In genomic region chr12:95501443-95501842, GRCm38 (mm10) we compare ENCODE assay signal across 24 mouse cellular contexts.
DNase-seq lines count a peak whose midpoint lies in the region; ATAC-seq lines count a peak whose summit lies in the region.
"Had no signal": no experiment of that assay in that cellular context is flagged by ENCODE, and none has a peak within 500 bp of the region (broad histone marks: within the 10 kb centered on the region; RNA-seq: fewer than 3 reads in every experiment).

No protein-coding gene starts in this region.

- H3K4me3 ChIP-seq in kidney, embryonic 16.5 days (ENCODE audit: low read length), result no peak overlapping the region
- H3K4me3 ChIP-seq: embryonic facial prominence, embryonic 10.5 days; embryonic facial prominence, embryonic 12.5 days; erythroblast, embryonic 14.5 days; forebrain, embryonic 10.5 days; forebrain, embryonic 12.5 days had no signal

- H3K36me3 ChIP-seq in kidney, embryonic 16.5 days (ENCODE audit: insufficient read depth, low read length), result no peaks in the 10 kb centered on the region
- H3K36me3 ChIP-seq: embryonic facial prominence, embryonic 10.5 days; embryonic facial prominence, embryonic 12.5 days; forebrain, embryonic 10.5 days; forebrain, embryonic 12.5 days; G1E had no signal

- no peak overlapping the region for H3K9ac ChIP-seq in kidney, embryonic 16.5 days (replicated peaks; ENCODE audit: low read length)
- H3K9ac ChIP-seq: embryonic facial prominence, embryonic 12.5 days; forebrain, embryonic 12.5 days had no signal

- DNase-seq in frontal cortex, postnatal 25 days (ENCODE audit: low spot score in 2 of 2), result no peak
- DNase-seq in NIH3T3 (ENCODE audit: low read depth), result peak; percentile 37
- peak; percentile 24 for DNase-seq in brain, adult 2 months (ENCODE audit: low read depth, low spot score)
- DNase-seq in gastrocnemius, postnatal 10 days, result no peak
- DNase-seq in testis, postnatal 14 days (ENCODE audit: low spot score), result no peak
- DNase-seq: adrenal gland, adult 2 months; adrenal gland, postnatal 10 days; adrenal gland, postnatal 25 days; cerebellum, adult 11-12 months; cerebellum, adult 2 months; cerebellum, adult 9-10 months; cerebellum, postnatal 10 days; cerebellum, postnatal 25 days had no signal

- H3K4me2 ChIP-seq in kidney, embryonic 16.5 days (replicated peaks; ENCODE audit: low read depth, low read length), result no peak overlapping the region
- H3K4me2 ChIP-seq: embryonic facial prominence, embryonic 12.5 days; forebrain, embryonic 12.5 days had no signal

- ATAC-seq in frontal cortex, adult (ENCODE audit: low TSS enrichment), result peak; percentile 65; the same call in 1 of the 2 replicates
- no peak for ATAC-seq in kidney, embryonic 16.5 days (ENCODE audit: low FRiP score, low TSS enrichment)
- ATAC-seq: forebrain, embryonic 14.5 days; forebrain, embryonic 16.5 days had no signal

- 69% methylated on average over 3 of the region's 3 CpGs for WGBS in kidney, embryonic 16.5 days

- H3K27me3 ChIP-seq in kidney, embryonic 16.5 days (ENCODE audit: insufficient read depth, low read length), result no peaks in the 10 kb centered on the region
- H3K27me3 ChIP-seq: CH12.LX; embryonic facial prominence, embryonic 12.5 days; forebrain, embryonic 12.5 days had no signal

- H3K4me1 ChIP-seq in kidney, embryonic 16.5 days (ENCODE audit: insufficient read depth, low read length), result no peaks in the 10 kb centered on the region
- H3K4me1 ChIP-seq: embryonic facial prominence, embryonic 10.5 days; embryonic facial prominence, embryonic 12.5 days; forebrain, embryonic 10.5 days; forebrain, embryonic 12.5 days had no signal

- no peaks in the 10 kb centered on the region for H3K9me3 ChIP-seq in kidney, embryonic 16.5 days (ENCODE audit: low read length)
- H3K9me3 ChIP-seq: embryonic facial prominence, embryonic 10.5 days; embryonic facial prominence, embryonic 12.5 days; forebrain, embryonic 10.5 days; forebrain, embryonic 12.5 days had no signal

- H3K27ac ChIP-seq in kidney, embryonic 16.5 days (ENCODE audit: low read length), result no peak overlapping the region
- H3K27ac ChIP-seq: embryonic facial prominence, embryonic 10.5 days; embryonic facial prominence, embryonic 12.5 days; forebrain, embryonic 10.5 days; forebrain, embryonic 12.5 days had no signal

Comparison
In these comparisons a context has a peak if more than half of its experiments do, and no peak if none do; other contexts are left out.
1. DNase-seq: peak in NIH3T3 (single experiment) and brain, adult 2 months (single experiment); none in frontal cortex, postnatal 25 days (0 of 2), gastrocnemius, postnatal 10 days (single experiment) and testis, postnatal 14 days (single experiment).